Mouse (Mus musculus) neural tube, embryonic 14.5 days (tissue): ENCODE results near the gene 1700030K09Rik. TPM values are rescaled to one million over a fixed set of nuclear protein-coding genes. Genes with fewer than 3 reads are reported as not detected.

ENCODE experiments used
- ATAC-seq: fragments of 200-750 bp; cut with Nextera tagmentation; 2 replicates; pipeline ENCODE4 v1.8.0; 2017; ENCODE audit warnings: low read depth, mild to moderate bottlenecking, moderate TSS enrichment, moderate library complexity
- H3K27ac ChIP-seq: fragments of 300-500 bp; sonication (generic); 2 replicates; pipeline ENCODE4 v1.5.1; 2014; ENCODE audit warnings: low read depth, mild to moderate bottlenecking, control low read depth, low read length, moderate library complexity, mixed read lengths
- H3K27me3 ChIP-seq: fragments of 300-500 bp; sonication (generic); 2 replicates; pipeline ENCODE4 v1.6.1; 2014; ENCODE audit warnings: low read length; ENCODE audit not compliant: control insufficient read depth, insufficient read depth
- H3K36me3 ChIP-seq: fragments of 300-500 bp; sonication (generic); 2 replicates; pipeline ENCODE4 v1.6.1; 2014; ENCODE audit warnings: low read length, mixed read lengths; ENCODE audit not compliant: control insufficient read depth, insufficient read depth
- H3K4me1 ChIP-seq: fragments of 300-500 bp; sonication (generic); 2 replicates; pipeline ENCODE4 v1.6.1; 2014; ENCODE audit warnings: low read length; ENCODE audit not compliant: control insufficient read depth, insufficient read depth
- H3K4me2 ChIP-seq: fragments of 300-500 bp; sonication (generic); 2 replicates; pipeline ENCODE4 v1.6.1; 2014; ENCODE audit warnings: mild to moderate bottlenecking, low read depth, low read length, control low read depth
- H3K4me3 ChIP-seq: fragments of 300-500 bp; sonication (generic); 2 replicates; pipeline ENCODE4 v1.5.1; 2014; ENCODE audit warnings: low read depth, low read length, control low read depth, mixed read lengths
- H3K9ac ChIP-seq: fragments of 300-500 bp; sonication (generic); replicated peaks from 2 replicates; pipeline ENCODE4 v1.6.1; 2014; ENCODE audit warnings: low read depth, mild to moderate bottlenecking, control low read depth, low read length, mixed read lengths
- H3K9me3 ChIP-seq: fragments of 300-500 bp; sonication (generic); 2 replicates; pipeline ENCODE4 v1.6.1; 2016; ENCODE audit warnings: low read length; ENCODE audit not compliant: control insufficient read depth
- WGBS: fragments of 180-500 bp; shearing (Covaris S2); extraction: QIAGEN DNeasy Blood & Tissue Kit; methylation state at CpG from one replicate; pipeline ENCODE4 v1.1.7; 2014; 5-methylcytosine and 5-hydroxymethylcytosine counted together
- polyA plus RNA-seq: library from polyadenylated mRNA; unstranded; fragments of >200 nt; fragmentation: Nextera tagmentation; extraction: Ambion mirVana; gene quantifications from 2 replicates; pipeline ENCODE4 v1.2.1, GENCODE M21; 2014

1700030K09Rik gene
- polyA plus RNA-seq, 1 experiment from 2014 or later, result 15.2 TPM

DNA sequence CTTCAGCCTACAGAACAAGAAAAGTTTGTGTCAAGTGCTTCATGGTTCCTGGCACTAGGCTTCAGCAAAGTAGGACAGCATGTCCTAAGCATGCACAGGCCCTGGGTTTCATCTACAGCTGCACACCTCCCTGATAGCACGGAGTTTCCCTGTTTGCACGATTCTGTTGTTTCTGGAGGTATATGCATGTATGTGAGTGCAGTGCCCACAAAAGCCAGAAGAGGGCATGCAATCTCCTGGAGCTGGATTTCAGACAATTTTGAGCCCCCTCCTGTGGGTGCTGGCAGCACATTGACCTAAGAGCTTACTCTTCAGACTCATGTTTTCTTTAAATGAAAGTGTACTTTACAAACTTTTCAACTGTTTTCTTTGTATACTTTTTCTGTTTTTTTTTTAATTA, 10.2 kb downstream of the 1700030K09Rik start:
- Histone ChIP-seq H3K4me2 (no peak overlapping the region), H3K27me3 (no peaks in the 10 kb centered on the region), H3K4me3 (no peak overlapping the region), H3K27ac (no peak overlapping the region), H3K36me3 (peaks cover 38% of the 10 kb centered on the region), H3K9me3 (no peaks in the 10 kb centered on the region), H3K4me1 (no peaks in the 10 kb centered on the region), H3K9ac (no peak overlapping the region)
- ATAC-seq, result no peak
- 91% methylated on average over 2 of the region's 2 CpGs for WGBS

DNA sequence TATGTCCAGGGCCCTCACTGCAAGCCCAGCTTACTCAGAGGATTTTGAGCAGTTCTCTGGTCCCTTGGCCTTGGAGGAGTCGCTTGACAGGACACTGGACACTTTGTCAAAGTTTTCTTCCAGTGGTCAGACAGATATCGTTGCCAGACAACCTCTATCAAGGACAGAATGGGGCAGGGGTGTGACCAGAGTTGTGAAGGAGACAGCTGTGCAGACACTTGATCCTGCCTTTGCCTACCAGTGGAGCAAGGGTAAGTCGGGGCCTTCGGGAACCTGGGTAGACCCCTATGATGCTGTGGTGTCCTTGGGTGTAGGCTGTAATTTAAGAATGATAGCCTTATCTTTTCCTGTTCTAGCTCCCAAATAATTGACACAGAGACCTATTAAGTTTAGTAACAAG, 11.6 kb downstream of the 1700030K09Rik start:
- peaks cover 36% of the 10 kb centered on the region for H3K36me3 ChIP-seq

GRCm38 (mm10) chr8:72457806-72458205, 14.1 kb downstream of the 1700030K09Rik start:
- Histone ChIP-seq H3K4me2 (no peak overlapping the region), H3K9ac (no peak overlapping the region), H3K4me3 (no peak overlapping the region), H3K9me3 (no peaks in the 10 kb centered on the region), H3K36me3 (peaks cover 54% of the 10 kb centered on the region), H3K27me3 (no peaks in the 10 kb centered on the region), H3K4me1 (no peaks in the 10 kb centered on the region), H3K27ac (no peak overlapping the region)
- no peak for ATAC-seq
- 89% methylated on average over 3 of the region's 3 CpGs for WGBS

More for the DNA sequence above, 11.6 kb downstream of the 1700030K09Rik start:
- no peak overlapping the region for H3K4me3 ChIP-seq
- no peaks in the 10 kb centered on the region for H3K27me3 ChIP-seq
- no peak overlapping the region for H3K4me2 ChIP-seq
- WGBS, result 89% methylated on average over 4 of the region's 4 CpGs
- no peak overlapping the region for H3K9ac ChIP-seq
- H3K27ac ChIP-seq, result no peak overlapping the region
- H3K9me3 ChIP-seq, result no peaks in the 10 kb centered on the region
- H3K4me1 ChIP-seq, result no peaks in the 10 kb centered on the region
- ATAC-seq, result no peak

DNA sequence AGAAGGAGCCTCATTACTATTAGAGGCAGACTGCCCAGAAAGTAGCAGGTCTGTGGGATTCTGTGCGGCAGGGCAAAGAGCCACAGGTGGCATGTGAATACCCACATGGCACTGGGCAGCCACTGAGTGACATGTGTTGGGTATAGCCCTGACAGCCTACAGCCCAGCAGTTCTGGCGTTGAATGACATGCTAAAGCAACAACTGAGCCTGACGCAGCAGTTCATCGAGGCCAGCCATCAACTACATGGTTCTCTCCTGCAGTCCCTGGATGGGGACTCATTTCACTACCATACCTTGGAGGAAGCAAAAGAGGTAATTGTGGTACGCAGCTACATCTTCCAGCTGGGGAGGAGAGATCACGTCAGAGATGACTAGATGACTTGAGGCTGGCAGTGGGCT, 14.8 kb downstream of the 1700030K09Rik start:
- 90% methylated on average over 6 of the region's 6 CpGs for WGBS
- H3K36me3 ChIP-seq, result peaks cover 59% of the 10 kb centered on the region

GRCm38 (mm10) chr8:72459881-72460533, 16.3 kb downstream of the 1700030K09Rik start:
- Histone ChIP-seq H3K4me1 (no peaks in the 10 kb centered on the region), H3K9ac (no peak overlapping the region), H3K9me3 (no peaks in the 10 kb centered on the region), H3K27ac (no peak overlapping the region), H3K4me3 (no peak overlapping the region), H3K36me3 (peaks cover 63% of the 10 kb centered on the region), H3K4me2 (no peak overlapping the region), H3K27me3 (no peaks in the 10 kb centered on the region)
- WGBS, result 94% methylated on average over 4 of the region's 4 CpGs
- no peak for ATAC-seq

More for the DNA sequence above, 14.8 kb downstream of the 1700030K09Rik start:
- Histone ChIP-seq H3K4me3 (no peak overlapping the region), H3K27ac (no peak overlapping the region), H3K4me2 (no peak overlapping the region), H3K9me3 (no peaks in the 10 kb centered on the region), H3K9ac (no peak overlapping the region), H3K27me3 (no peaks in the 10 kb centered on the region), H3K4me1 (no peaks in the 10 kb centered on the region)
- ATAC-seq, result no peak

DNA sequence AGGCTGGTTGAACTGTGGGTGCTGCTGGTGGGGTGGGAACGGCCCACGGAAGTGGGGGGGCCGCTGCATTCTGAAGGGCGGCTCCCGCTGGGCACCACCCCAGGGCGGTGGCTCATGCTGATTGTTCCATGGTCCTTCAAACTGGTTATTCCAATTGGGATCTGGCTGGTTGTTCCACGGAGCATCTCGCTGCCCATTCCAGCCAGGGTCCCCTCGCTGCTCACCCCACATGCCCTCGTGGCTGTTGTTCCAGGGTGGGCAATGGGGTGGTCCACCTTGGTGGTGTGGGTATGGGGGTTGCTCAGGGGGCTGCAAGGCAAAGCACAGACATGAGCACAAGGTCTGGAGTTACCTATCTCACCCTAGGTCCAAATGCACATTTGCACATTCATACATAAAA, 20.5 kb downstream of the 1700030K09Rik start:
- H3K9me3 ChIP-seq, result no peaks in the 10 kb centered on the region
- ATAC-seq, result no peak
- H3K36me3 ChIP-seq, result peaks cover 89% of the 10 kb centered on the region
- WGBS, result 94% methylated on average over 10 of the region's 10 CpGs
- H3K4me2 ChIP-seq, result no peak overlapping the region
- H3K27me3 ChIP-seq, result no peaks in the 10 kb centered on the region
- no peak overlapping the region for H3K27ac ChIP-seq
- H3K4me3 ChIP-seq, result no peak overlapping the region
- no peak overlapping the region for H3K9ac ChIP-seq
- H3K4me1 ChIP-seq, result no peaks in the 10 kb centered on the region

DNA sequence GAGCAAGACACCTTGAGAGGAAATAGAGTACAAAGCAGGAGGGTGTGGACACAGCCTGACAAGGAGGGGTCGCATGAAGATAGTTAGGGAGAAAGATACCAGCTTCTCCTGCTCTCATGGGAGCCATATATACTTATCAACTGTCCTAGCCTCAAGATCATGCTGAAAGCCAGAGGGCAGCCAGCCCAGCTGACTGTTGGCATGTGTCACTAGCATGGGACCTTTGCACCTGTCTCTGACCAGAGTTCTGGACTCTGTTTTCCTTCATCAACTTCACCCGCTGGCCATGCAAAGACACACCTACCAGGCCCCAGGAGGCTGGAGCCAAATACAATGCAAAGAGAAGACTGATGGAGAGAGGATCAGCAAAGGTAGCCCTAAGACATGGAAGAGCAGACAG, 25.6 kb downstream of the 1700030K09Rik start:
- Histone ChIP-seq H3K9ac (no peak overlapping the region), H3K4me2 (no peak overlapping the region), H3K27me3 (no peaks in the 10 kb centered on the region), H3K36me3 (peaks cover 79% of the 10 kb centered on the region), H3K4me3 (no peak overlapping the region), H3K27ac (no peak overlapping the region), H3K9me3 (no peaks in the 10 kb centered on the region), H3K4me1 (peaks cover 7% of the 10 kb centered on the region; the same call in 1 of the 2 replicates)
- WGBS, result 87% methylated on average over 2 of the region's 2 CpGs
- no peak for ATAC-seq

DNA sequence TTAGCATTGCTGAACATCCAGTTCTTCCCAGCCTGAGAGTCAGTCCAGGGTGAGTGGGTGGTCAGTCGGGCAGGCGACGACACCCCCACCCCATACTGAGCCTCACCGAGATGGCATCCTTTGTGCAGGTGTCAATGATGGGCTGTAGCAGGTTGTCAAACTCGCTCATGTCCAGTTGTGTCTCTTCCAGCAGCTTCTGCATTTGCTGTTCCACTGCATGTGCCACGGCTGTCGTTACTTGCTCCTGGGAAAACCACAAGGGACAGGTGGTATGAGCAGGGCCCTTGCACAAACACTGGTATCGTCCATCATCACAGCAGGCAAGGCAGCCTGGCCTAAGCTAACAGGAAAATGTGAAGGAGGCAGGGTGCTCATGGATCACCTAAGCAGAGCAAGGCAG, 26.3 kb downstream of the 1700030K09Rik start:
- H3K9ac ChIP-seq, result no peak overlapping the region
- H3K27ac ChIP-seq, result no peak overlapping the region
- WGBS, result 98% methylated on average over 8 of the region's 8 CpGs
- no peak for ATAC-seq
- H3K4me3 ChIP-seq, result no peak overlapping the region
- no peak overlapping the region for H3K4me2 ChIP-seq
- no peaks in the 10 kb centered on the region for H3K27me3 ChIP-seq
- H3K36me3 ChIP-seq, result peaks cover 76% of the 10 kb centered on the region
- H3K4me1 ChIP-seq, result peaks cover 8% of the 10 kb centered on the region; the same call in 1 of the 2 replicates
- H3K9me3 ChIP-seq, result no peaks in the 10 kb centered on the region

GRCm38 (mm10) chr8:72470684-72471083, 27.0 kb downstream of the 1700030K09Rik start:
- H3K4me2 ChIP-seq, result no peak overlapping the region
- H3K4me3 ChIP-seq, result no peak overlapping the region
- no peaks in the 10 kb centered on the region for H3K27me3 ChIP-seq
- peaks cover 8% of the 10 kb centered on the region; the same call in 1 of the 2 replicates for H3K4me1 ChIP-seq
- WGBS, result 97% methylated on average over 7 of the region's 7 CpGs
- H3K9ac ChIP-seq, result no peak overlapping the region
- no peak for ATAC-seq
- H3K9me3 ChIP-seq, result no peaks in the 10 kb centered on the region
- peaks cover 69% of the 10 kb centered on the region for H3K36me3 ChIP-seq
- no peak overlapping the region for H3K27ac ChIP-seq
